Mouse (Mus musculus) cerebellum, postnatal 14 days (tissue): ENCODE results near the gene Vps45.
"Not testable (repeated sequence)": the region's sequence is repeated elsewhere in the genome, so short reads cannot be mapped to it uniquely, and the experiment has no call there.

Source experiments
- DNase-seq, 2 experiments: peaks; one replicate each; pipeline ENCODE4 v3.0.0; 2021; ENCODE audit warnings: mixed read lengths in 2 of 2

Vps45 gene

GRCm38 (mm10) chr3:95995802-95996428, 62.4 kb downstream of the Vps45 start, which contains the start of gene Plekho1:
TSS of gene Plekho1 (minus strand) at chr3:95996001.
- peak; percentile 70 to 77 for DNase-seq

- DNase-seq, result peak; percentile 64 to 71
Measured at GRCm38 (mm10) chr3:95994975-95995801, 63.1 kb downstream of the Vps45 start.

GRCm38 (mm10) chr3:95994381-95994846, 63.9 kb downstream of the Vps45 start:
- no peak for DNase-seq

GRCm38 (mm10) chr3:95993881-95994280, 64.4 kb downstream of the Vps45 start:
- peak; percentile 60 to 66 for DNase-seq

- DNase-seq, result no peak
Measured at GRCm38 (mm10) chr3:95992990-95993603, 65.2 kb downstream of the Vps45 start.

- no peak for DNase-seq
Measured at GRCm38 (mm10) chr3:95990413-95990941, 67.8 kb downstream of the Vps45 start.

- peak; percentile 69 to 85 for DNase-seq
Measured at GRCm38 (mm10) chr3:95988969-95989368, 69.3 kb downstream of the Vps45 start.

GRCm38 (mm10) chr3:95988138-95988537, 70.1 kb downstream of the Vps45 start:
- no peak for DNase-seq

- DNase-seq, result no peak
Measured at GRCm38 (mm10) chr3:95987386-95988110, 70.7 kb downstream of the Vps45 start.

GRCm38 (mm10) chr3:95986984-95987383, 71.3 kb downstream of the Vps45 start:
- no peak for DNase-seq

GRCm38 (mm10) chr3:95986001-95986622, 72.2 kb downstream of the Vps45 start:
- peak in 1 of 2 experiments; percentile 58 for DNase-seq

GRCm38 (mm10) chr3:95985209-95986000, 72.9 kb downstream of the Vps45 start:
- peak; percentile 57 to 75 for DNase-seq

GRCm38 (mm10) chr3:95982129-95982528, 76.1 kb downstream of the Vps45 start:
- DNase-seq, result no peak

GRCm38 (mm10) chr3:95980276-95980970, 77.8 kb downstream of the Vps45 start:
- DNase-seq, result no peak

GRCm38 (mm10) chr3:95978265-95978664, 80.0 kb downstream of the Vps45 start:
- DNase-seq, result no peak

- DNase-seq, result not testable (repeated sequence)
Measured at GRCm38 (mm10) chr3:95977587-95977986, 80.7 kb downstream of the Vps45 start.

GRCm38 (mm10) chr3:95977079-95977478, 81.2 kb downstream of the Vps45 start:
- DNase-seq, result no peak

- DNase-seq, result peak; percentile 39 to 45
Measured at GRCm38 (mm10) chr3:95972873-95973634, 85.2 kb downstream of the Vps45 start.

- no peak for DNase-seq
Measured at GRCm38 (mm10) chr3:95972251-95972872, 85.9 kb downstream of the Vps45 start.
